Mouse (Mus musculus) thymus, adult 2 months (tissue): ENCODE results near the gene Snx11.

Source experiments
- CTCF ChIP-seq: fragments of 200-500 bp; IDR thresholded peaks from 2 replicates; pipeline ENCODE4 v1.5.1; 2012; ENCODE audit warnings: mild to moderate bottlenecking, control low read depth, low read length, moderate library complexity, borderline replicate concordance; ENCODE audit not compliant: control insufficient read depth, poor library complexity, insufficient read depth; ENCODE audit errors: extremely low read depth
- POLR2A ChIP-seq: fragments of 200-500 bp; IDR thresholded peaks from 2 replicates; pipeline ENCODE4 v1.6.1; 2012; ENCODE audit warnings: mild to moderate bottlenecking, low read length, control low read depth, moderate library complexity; ENCODE audit not compliant: control insufficient read depth, poor library complexity, insufficient read depth; ENCODE audit errors: extremely low read depth

- TF ChIP-seq CTCF = no peak
- no peak for TF ChIP-seq POLR2A
Observed at GRCm38 (mm10) chr11:96767096-96767495, 10.3 kb downstream of the Snx11 start.
